Mouse (Mus musculus): Measurements from ENCODE around the gene Calb2.

Calb2 gene

GRCm38 (mm10) chr8:110168046-110168445, at the start of gene Calb2:
Calb2 (minus strand) TSS chr8:110168210.
- peak; percentile 10 for DNase-seq (ENCODE audit: low spot score)

- peak; percentile 100 for DNase-seq (ENCODE audit: low spot score)
Measured at GRCm38 (mm10) chr8:110217681-110218131, 49.7 kb upstream of the Calb2 start.

GRCm38 (mm10) chr8:110217198-110217597, 49.2 kb upstream of the Calb2 start:
- no peak for DNase-seq (ENCODE audit: low spot score)

GRCm38 (mm10) chr8:110216253-110216652, 48.2 kb upstream of the Calb2 start:
- DNase-seq (ENCODE audit: low spot score): no peak

GRCm38 (mm10) chr8:110215365-110215764, 47.4 kb upstream of the Calb2 start, which contains the start of gene Cmtr2:
Cmtr2 (plus strand) TSS chr8:110215665.
- DNase-seq (ENCODE audit: low spot score): no peak

- DNase-seq (ENCODE audit: low spot score): no peak
Measured at GRCm38 (mm10) chr8:110201806-110202205, 33.8 kb upstream of the Calb2 start.

GRCm38 (mm10) chr8:110196678-110197077, 28.7 kb upstream of the Calb2 start:
- peak; percentile 39 for DNase-seq (ENCODE audit: low spot score)

GRCm38 (mm10) chr8:110188961-110189750, 21.1 kb upstream of the Calb2 start:
- no peak for DNase-seq (ENCODE audit: low spot score)

- no peak for DNase-seq (ENCODE audit: low spot score)
Measured at GRCm38 (mm10) chr8:110185538-110185937, 17.5 kb upstream of the Calb2 start.

GRCm38 (mm10) chr8:110183748-110184147, 15.7 kb upstream of the Calb2 start:
- DNase-seq (ENCODE audit: low spot score): no peak

GRCm38 (mm10) chr8:110182735-110183367, 14.8 kb upstream of the Calb2 start:
- no peak for DNase-seq (ENCODE audit: low spot score)

- no peak for DNase-seq (ENCODE audit: low spot score)
Measured at GRCm38 (mm10) chr8:110177359-110178155, 9.5 kb upstream of the Calb2 start.

- DNase-seq (ENCODE audit: low spot score): no peak
Measured at GRCm38 (mm10) chr8:110174826-110175225, 6.8 kb upstream of the Calb2 start.

- DNase-seq (ENCODE audit: low spot score): no peak
Measured at GRCm38 (mm10) chr8:110172161-110172560, 4.2 kb upstream of the Calb2 start.

- DNase-seq (ENCODE audit: low spot score): no peak
Measured at GRCm38 (mm10) chr8:110166270-110166669, 1.7 kb downstream of the Calb2 start.

GRCm38 (mm10) chr8:110162007-110162406, 6.0 kb downstream of the Calb2 start:
- DNase-seq (ENCODE audit: low spot score): no peak

GRCm38 (mm10) chr8:110152951-110153350, 15.1 kb downstream of the Calb2 start:
- DNase-seq (ENCODE audit: low spot score): no peak

GRCm38 (mm10) chr8:110145538-110145937, 22.5 kb downstream of the Calb2 start:
- peak; percentile 43 for DNase-seq (ENCODE audit: low spot score)

GRCm38 (mm10) chr8:110140770-110141169, 27.2 kb downstream of the Calb2 start:
- no peak for DNase-seq (ENCODE audit: low spot score)

GRCm38 (mm10) chr8:110140156-110140555, 27.9 kb downstream of the Calb2 start:
- DNase-seq (ENCODE audit: low spot score): no peak

GRCm38 (mm10) chr8:110135515-110135914, 32.5 kb downstream of the Calb2 start:
- DNase-seq (ENCODE audit: low spot score): no peak

GRCm38 (mm10) chr8:110134236-110134635, 33.8 kb downstream of the Calb2 start:
- DNase-seq (ENCODE audit: low spot score): no peak
